Mouse (Mus musculus): ENCODE measurements around the gene Ech1. TPM values are rescaled to one million over a fixed set of nuclear protein-coding genes. Genes with fewer than 3 reads are reported as not detected.

Ech1 gene
- polyA plus RNA-seq, 1 experiment from 2014 or later: 426 TPM

GRCm38 (mm10) chr7:28791706-28792105 is 33.3 kb upstream of the Ech1 start:
- Histone ChIP-seq H3K27ac (replicated peaks) (no peak overlapping the region), H3K36me3 (ENCODE audit: control insufficient read depth, insufficient read depth, low read length) (no peaks in the 10 kb centered on the region; the same call in 1 of the 2 replicates), H3K4me2 (replicated peaks; ENCODE audit: low read depth) (no peak overlapping the region), H3K27me3 (ENCODE audit: control insufficient read depth, insufficient read depth, low read length) (no peaks in the 10 kb centered on the region), H3K9ac (ENCODE audit: low read length) (no peak overlapping the region), H3K9me3 (ENCODE audit: control insufficient read depth, low read length) (no peaks in the 10 kb centered on the region), H3K4me1 (replicated peaks; ENCODE audit: control insufficient read depth, insufficient read depth) (no peaks in the 10 kb centered on the region; the same call in 1 of the 2 replicates), H3K4me3 (ENCODE audit: low read depth, low read length) (no peak overlapping the region)
- DNase-seq (ENCODE audit: low spot score): no peak
- TF ChIP-seq CTCF (IDR thresholded peaks at IDR 0.05; ENCODE audit: low read depth) (no peak), EP300 (optimal IDR thresholded peaks at IDR 0.05) (no peak)
- ATAC-seq (ENCODE audit: low FRiP score, low TSS enrichment): no peak

GRCm38 (mm10) chr7:28792391-28793185 is 32.4 kb upstream of the Ech1 start:
- Histone ChIP-seq H3K4me3 (ENCODE audit: low read depth, low read length) (no peak overlapping the region), H3K4me2 (replicated peaks; ENCODE audit: low read depth) (no peak overlapping the region), H3K27me3 (ENCODE audit: control insufficient read depth, insufficient read depth, low read length) (no peaks in the 10 kb centered on the region), H3K4me1 (replicated peaks; ENCODE audit: control insufficient read depth, insufficient read depth) (no peaks in the 10 kb centered on the region; the same call in 1 of the 2 replicates), H3K9ac (ENCODE audit: low read length) (no peak overlapping the region), H3K36me3 (ENCODE audit: control insufficient read depth, insufficient read depth, low read length) (no peaks in the 10 kb centered on the region; the same call in 1 of the 2 replicates), H3K27ac (replicated peaks) (no peak overlapping the region), H3K9me3 (ENCODE audit: control insufficient read depth, low read length) (no peaks in the 10 kb centered on the region)
- TF ChIP-seq CTCF (IDR thresholded peaks at IDR 0.05; ENCODE audit: low read depth): no peak
- no peak for TF ChIP-seq EP300 (optimal IDR thresholded peaks at IDR 0.05)
- WGBS: 65% methylated on average over 13 of the region's 14 CpGs
- no peak for ATAC-seq (ENCODE audit: low FRiP score, low TSS enrichment)
- no peak for DNase-seq (ENCODE audit: low spot score)

- 45% methylated on average over 2 of the region's 2 CpGs for WGBS
- Histone ChIP-seq H3K36me3 (ENCODE audit: control insufficient read depth, insufficient read depth, low read length) (no peaks in the 10 kb centered on the region), H3K4me1 (replicated peaks; ENCODE audit: control insufficient read depth, insufficient read depth) (no peaks in the 10 kb centered on the region; the same call in 1 of the 2 replicates), H3K4me2 (replicated peaks; ENCODE audit: low read depth) (no peak overlapping the region), H3K9ac (ENCODE audit: low read length) (no peak overlapping the region), H3K9me3 (ENCODE audit: control insufficient read depth, low read length) (no peaks in the 10 kb centered on the region), H3K27ac (replicated peaks) (no peak overlapping the region), H3K4me3 (ENCODE audit: low read depth, low read length) (no peak overlapping the region), H3K27me3 (ENCODE audit: control insufficient read depth, insufficient read depth, low read length) (no peaks in the 10 kb centered on the region)
- TF ChIP-seq EP300 (optimal IDR thresholded peaks at IDR 0.05) (no peak), CTCF (IDR thresholded peaks at IDR 0.05; ENCODE audit: low read depth) (peak; percentile 64)
- no peak for DNase-seq (ENCODE audit: low spot score)
- ATAC-seq (ENCODE audit: low FRiP score, low TSS enrichment): no peak
Measured at GRCm38 (mm10) chr7:28793834-28794233, 31.2 kb upstream of the Ech1 start.

DNA sequence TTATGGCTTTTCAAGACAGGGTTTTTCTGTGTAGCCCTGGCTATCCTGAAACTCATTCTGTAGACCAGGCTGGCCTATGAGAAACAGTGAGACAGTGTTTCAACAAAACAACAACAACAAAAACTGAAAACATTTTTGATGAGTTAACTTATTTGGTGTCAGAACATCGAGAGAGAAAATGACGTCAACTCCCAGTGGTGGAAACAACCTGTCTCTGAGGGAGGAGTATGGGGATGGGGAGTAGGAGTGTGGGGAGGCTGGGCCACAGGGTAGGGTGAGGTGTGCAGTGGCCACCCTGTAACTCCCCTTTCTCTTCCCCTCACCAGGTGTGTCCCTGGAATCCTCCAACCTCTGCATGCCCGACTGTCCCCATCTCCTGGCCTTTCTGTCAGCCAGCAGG is 30.5 kb upstream of the Ech1 start:
- Histone ChIP-seq H3K9ac (ENCODE audit: low read length) (no peak overlapping the region), H3K4me1 (replicated peaks; ENCODE audit: control insufficient read depth, insufficient read depth) (no peaks in the 10 kb centered on the region), H3K27ac (replicated peaks) (no peak overlapping the region), H3K27me3 (ENCODE audit: control insufficient read depth, insufficient read depth, low read length) (no peaks in the 10 kb centered on the region), H3K4me3 (ENCODE audit: low read depth, low read length) (no peak overlapping the region), H3K36me3 (ENCODE audit: control insufficient read depth, insufficient read depth, low read length) (no peaks in the 10 kb centered on the region), H3K4me2 (replicated peaks; ENCODE audit: low read depth) (no peak overlapping the region), H3K9me3 (ENCODE audit: control insufficient read depth, low read length) (no peaks in the 10 kb centered on the region)
- ATAC-seq (ENCODE audit: low FRiP score, low TSS enrichment) (no peak), DNase-seq (ENCODE audit: low spot score) (no peak)
- TF ChIP-seq EP300 (optimal IDR thresholded peaks at IDR 0.05) (no peak), CTCF (IDR thresholded peaks at IDR 0.05; ENCODE audit: low read depth) (no peak)
- 69% methylated on average over 3 of the region's 3 CpGs for WGBS

- peak overlapping the region; percentile 69; the same call in 1 of the 2 replicates for H3K27ac ChIP-seq (replicated peaks)
- no peaks in the 10 kb centered on the region for H3K4me1 ChIP-seq (replicated peaks; ENCODE audit: control insufficient read depth, insufficient read depth)
- no peak for ATAC-seq (ENCODE audit: low FRiP score, low TSS enrichment)
- H3K36me3 ChIP-seq (ENCODE audit: control insufficient read depth, insufficient read depth, low read length): no peaks in the 10 kb centered on the region
- no peak overlapping the region for H3K4me2 ChIP-seq (replicated peaks; ENCODE audit: low read depth)
- no peak for DNase-seq (ENCODE audit: low spot score)
- 74% methylated on average over 15 of the region's 15 CpGs for WGBS
- H3K4me3 ChIP-seq (ENCODE audit: low read depth, low read length): no peak overlapping the region
- H3K9me3 ChIP-seq (ENCODE audit: control insufficient read depth, low read length): no peaks in the 10 kb centered on the region
- TF ChIP-seq CTCF (IDR thresholded peaks at IDR 0.05; ENCODE audit: low read depth): no peak
- no peak for TF ChIP-seq EP300 (optimal IDR thresholded peaks at IDR 0.05)
- H3K9ac ChIP-seq (ENCODE audit: low read length): peak overlapping the region; percentile 18; the same call in 1 of the 2 replicates
- H3K27me3 ChIP-seq (ENCODE audit: control insufficient read depth, insufficient read depth, low read length): no peaks in the 10 kb centered on the region
Measured at GRCm38 (mm10) chr7:28795832-28796231, 29.2 kb upstream of the Ech1 start.

DNA sequence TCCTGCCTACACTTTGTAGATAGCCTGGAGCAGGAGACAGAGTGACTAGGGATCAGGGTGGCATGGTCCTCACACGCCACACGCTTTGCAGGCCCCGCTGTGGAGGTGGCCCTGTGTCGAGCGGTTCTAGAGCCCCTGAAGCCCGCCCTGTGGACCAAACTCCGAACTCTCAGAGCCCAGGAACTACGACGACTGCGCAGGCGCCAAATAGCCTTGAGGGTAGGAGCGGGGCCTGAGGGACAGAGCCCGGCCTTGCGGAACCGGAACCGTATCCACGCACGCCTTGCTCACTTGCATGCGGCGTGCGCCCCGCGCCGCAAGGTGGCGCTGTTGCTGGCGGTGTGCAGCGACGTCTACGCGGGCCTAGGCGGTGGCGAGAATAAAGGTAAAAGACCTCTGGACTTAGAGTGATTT is 28.4 kb upstream of the Ech1 start:
- peak; percentile 89 for DNase-seq (ENCODE audit: low spot score)
- H3K9ac ChIP-seq (ENCODE audit: low read length): peak overlapping the region; percentile 59
- TF ChIP-seq CTCF (IDR thresholded peaks at IDR 0.05; ENCODE audit: low read depth) (peak; percentile 99), EP300 (optimal IDR thresholded peaks at IDR 0.05) (no peak)
- no peaks in the 10 kb centered on the region for H3K36me3 ChIP-seq (ENCODE audit: control insufficient read depth, insufficient read depth, low read length)
- H3K9me3 ChIP-seq (ENCODE audit: control insufficient read depth, low read length): no peaks in the 10 kb centered on the region
- no peaks in the 10 kb centered on the region for H3K27me3 ChIP-seq (ENCODE audit: control insufficient read depth, insufficient read depth, low read length)
- peak overlapping the region; percentile 45 for H3K4me2 ChIP-seq (replicated peaks; ENCODE audit: low read depth)
- WGBS: 16% methylated on average over 32 of the region's 32 CpGs
- peak overlapping the region; percentile 6; the same call in 1 of the 2 replicates for H3K4me3 ChIP-seq (ENCODE audit: low read depth, low read length)
- H3K4me1 ChIP-seq (replicated peaks; ENCODE audit: control insufficient read depth, insufficient read depth): no peaks in the 10 kb centered on the region
- ATAC-seq (ENCODE audit: low FRiP score, low TSS enrichment): peak; percentile 83
- H3K27ac ChIP-seq (replicated peaks): peak overlapping the region; percentile 69
